Mouse (Mus musculus) frontal cortex, postnatal 36 days (tissue): ENCODE measurements around the gene Gng7.

Experiments
- DNase-seq, 2 experiments: peaks; one replicate each; pipeline ENCODE4 v3.0.0; 2022; ENCODE audit warnings: low spot score in 2 of 2

The Gng7 gene

GRCm38 (mm10) chr10:80929299-80930226 lies 85.2 kb downstream of the Gng7 start, which contains the start of gene Gadd45b:
Gene Gadd45b, plus strand, starts transcription at chr10:80930073.
- DNase-seq = peak; percentile 98

- peak; percentile 91 to 94 for DNase-seq
Observed at GRCm38 (mm10) chr10:80928586-80929298, 86.0 kb downstream of the Gng7 start.

- DNase-seq = no peak
Observed at GRCm38 (mm10) chr10:80925472-80925871, 89.3 kb downstream of the Gng7 start.

- DNase-seq = no peak
Observed at GRCm38 (mm10) chr10:80921923-80922322, 92.8 kb downstream of the Gng7 start.

GRCm38 (mm10) chr10:80917779-80918434 lies 96.8 kb downstream of the Gng7 start, which contains the start of gene Lmnb2:
Gene Lmnb2, minus strand, starts transcription at chr10:80918245.
- DNase-seq = peak; percentile 78 to 90

GRCm38 (mm10) chr10:80917336-80917778 lies 97.4 kb downstream of the Gng7 start:
- DNase-seq = no peak

GRCm38 (mm10) chr10:80915736-80916135 lies 99.0 kb downstream of the Gng7 start:
- DNase-seq = no peak

- DNase-seq = no peak
Observed at GRCm38 (mm10) chr10:80915260-80915659, 99.5 kb downstream of the Gng7 start.

GRCm38 (mm10) chr10:80914253-80914656 lies 100.5 kb downstream of the Gng7 start:
- no peak for DNase-seq

GRCm38 (mm10) chr10:80913364-80914011 lies 101.3 kb downstream of the Gng7 start:
- DNase-seq = no peak

- DNase-seq = no peak
Observed at GRCm38 (mm10) chr10:80911891-80912290, 102.9 kb downstream of the Gng7 start.

GRCm38 (mm10) chr10:80911354-80911753 lies 103.4 kb downstream of the Gng7 start:
- DNase-seq = no peak

GRCm38 (mm10) chr10:80909375-80910162 lies 105.2 kb downstream of the Gng7 start:
- no peak for DNase-seq

GRCm38 (mm10) chr10:80904709-80905108 lies 110.0 kb downstream of the Gng7 start:
- no peak for DNase-seq

- no peak for DNase-seq
Observed at GRCm38 (mm10) chr10:80904004-80904693, 110.6 kb downstream of the Gng7 start.

GRCm38 (mm10) chr10:80903282-80903681 lies 111.5 kb downstream of the Gng7 start:
- DNase-seq = no peak

GRCm38 (mm10) chr10:80902273-80902940 lies 112.3 kb downstream of the Gng7 start:
- no peak for DNase-seq

GRCm38 (mm10) chr10:80901409-80902272 lies 113.1 kb downstream of the Gng7 start:
- DNase-seq = no peak
